Mouse (Mus musculus): ENCODE data around the gene Psip1. TPM values are rescaled to one million over a fixed set of nuclear protein-coding genes. Genes with fewer than 3 reads are reported as not detected.
"Not testable (repeated sequence)": the region's sequence is repeated elsewhere in the genome, so short reads cannot be mapped to it uniquely, and the experiment has no call there.

Gene Psip1
- polyA plus RNA-seq, 1 experiment from 2014 or later: 313 TPM

DNA sequence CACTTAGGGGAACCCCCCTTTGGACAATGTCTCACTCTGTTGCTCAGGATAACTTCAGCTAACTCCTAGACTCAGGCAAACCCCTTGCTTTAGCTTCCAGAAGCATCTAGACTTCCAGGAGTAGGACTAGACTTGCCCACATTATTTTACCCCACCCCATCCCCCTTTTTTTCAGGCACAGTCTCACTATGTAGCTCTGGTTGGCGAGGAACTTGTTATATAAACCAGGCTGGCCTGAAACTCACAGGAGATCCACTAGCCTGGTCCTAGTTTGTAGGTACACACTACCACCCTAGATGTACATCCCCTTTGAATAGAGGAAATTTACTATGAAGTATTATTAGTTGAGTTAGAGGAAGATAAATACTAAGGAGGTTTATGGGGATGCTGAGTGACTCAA, 27.9 kb upstream of the Psip1 start:
- WGBS: 74% methylated on average over 1 of the region's 1 CpGs
- no peak for DNase-seq (ENCODE audit: low spot score)
- Histone ChIP-seq H3K27me3 (ENCODE audit: control insufficient read depth, insufficient read depth, low read length) (no peaks in the 10 kb centered on the region), H3K27ac (replicated peaks; ENCODE audit: low read depth, low read length) (no peak overlapping the region), H3K4me1 (ENCODE audit: control insufficient read depth, insufficient read depth, low read length) (no peaks in the 10 kb centered on the region), H3K9ac (ENCODE audit: low read length) (no peak overlapping the region), H3K4me2 (ENCODE audit: low read depth, severe bottlenecking) (no peak overlapping the region), H3K9me3 (ENCODE audit: control insufficient read depth, low read length) (no peaks in the 10 kb centered on the region), H3K36me3 (ENCODE audit: control insufficient read depth, insufficient read depth, low read length) (no peaks in the 10 kb centered on the region), H3K4me3 (ENCODE audit: low read depth, low read length) (no peak overlapping the region)
- ATAC-seq (ENCODE audit: insufficient number of reproducible peaks, low FRiP score, low TSS enrichment, low read depth): no peak

DNA sequence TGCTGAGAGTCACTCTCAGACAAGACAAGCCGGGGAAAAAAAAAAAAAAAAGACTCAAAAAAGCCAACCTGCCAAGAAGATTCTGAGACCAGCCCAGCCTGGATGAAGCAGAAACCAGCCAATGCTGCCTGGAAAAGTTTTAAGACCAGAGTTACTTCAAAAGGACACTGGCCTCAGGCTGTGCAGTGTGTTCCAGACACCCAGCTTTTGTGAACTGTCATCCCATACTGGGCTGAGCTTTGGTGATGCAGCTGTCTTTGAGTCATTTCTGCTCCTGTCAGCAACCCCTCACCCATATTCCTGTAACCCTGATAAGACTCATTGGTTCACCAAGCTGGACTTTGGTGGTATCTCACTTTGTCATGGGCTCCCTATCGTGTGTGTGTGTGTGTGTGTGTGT, 26.4 kb upstream of the Psip1 start:
- ATAC-seq (ENCODE audit: insufficient number of reproducible peaks, low FRiP score, low TSS enrichment, low read depth) (no peak), DNase-seq (ENCODE audit: low spot score) (no peak)
- Histone ChIP-seq H3K27ac (replicated peaks; ENCODE audit: low read depth, low read length) (no peak overlapping the region), H3K9me3 (ENCODE audit: control insufficient read depth, low read length) (no peaks in the 10 kb centered on the region), H3K4me1 (ENCODE audit: control insufficient read depth, insufficient read depth, low read length) (no peaks in the 10 kb centered on the region), H3K4me2 (ENCODE audit: low read depth, severe bottlenecking) (no peak overlapping the region), H3K36me3 (ENCODE audit: control insufficient read depth, insufficient read depth, low read length) (no peaks in the 10 kb centered on the region), H3K9ac (ENCODE audit: low read length) (no peak overlapping the region), H3K4me3 (ENCODE audit: low read depth, low read length) (no peak overlapping the region), H3K27me3 (ENCODE audit: control insufficient read depth, insufficient read depth, low read length) (no peaks in the 10 kb centered on the region)
- 66% methylated on average over 2 of the region's 2 CpGs for WGBS

DNA sequence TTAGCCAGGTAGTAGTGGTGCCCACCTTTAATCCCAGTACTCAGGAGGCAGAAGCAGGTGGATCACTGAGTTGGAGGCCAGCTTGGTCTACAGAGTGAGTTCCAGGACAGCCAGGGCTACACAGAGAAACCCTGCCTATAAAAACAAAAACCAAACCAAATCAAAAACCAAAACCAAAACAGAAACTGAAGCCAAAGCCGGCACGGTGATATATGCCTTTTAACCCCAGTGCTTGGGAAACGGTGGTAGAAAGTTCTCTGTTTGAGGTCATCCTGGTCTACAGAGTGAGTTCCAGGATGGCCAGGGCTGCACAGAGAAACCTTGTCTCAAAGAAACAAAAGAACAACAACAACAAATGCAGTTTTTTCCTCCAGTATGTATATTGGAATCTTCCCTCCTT, 26.0 kb upstream of the Psip1 start:
- Histone ChIP-seq H3K9ac (ENCODE audit: low read length) (no peak overlapping the region), H3K36me3 (ENCODE audit: control insufficient read depth, insufficient read depth, low read length) (no peaks in the 10 kb centered on the region), H3K9me3 (ENCODE audit: control insufficient read depth, low read length) (no peaks in the 10 kb centered on the region), H3K4me3 (ENCODE audit: low read depth, low read length) (no peak overlapping the region), H3K27me3 (ENCODE audit: control insufficient read depth, insufficient read depth, low read length) (no peaks in the 10 kb centered on the region), H3K4me2 (ENCODE audit: low read depth, severe bottlenecking) (no peak overlapping the region), H3K4me1 (ENCODE audit: control insufficient read depth, insufficient read depth, low read length) (no peaks in the 10 kb centered on the region), H3K27ac (replicated peaks; ENCODE audit: low read depth, low read length) (no peak overlapping the region)
- ATAC-seq (ENCODE audit: insufficient number of reproducible peaks, low FRiP score, low TSS enrichment, low read depth) (no peak), DNase-seq (ENCODE audit: low spot score) (no peak)
- 86% methylated on average over 3 of the region's 3 CpGs for WGBS

DNA sequence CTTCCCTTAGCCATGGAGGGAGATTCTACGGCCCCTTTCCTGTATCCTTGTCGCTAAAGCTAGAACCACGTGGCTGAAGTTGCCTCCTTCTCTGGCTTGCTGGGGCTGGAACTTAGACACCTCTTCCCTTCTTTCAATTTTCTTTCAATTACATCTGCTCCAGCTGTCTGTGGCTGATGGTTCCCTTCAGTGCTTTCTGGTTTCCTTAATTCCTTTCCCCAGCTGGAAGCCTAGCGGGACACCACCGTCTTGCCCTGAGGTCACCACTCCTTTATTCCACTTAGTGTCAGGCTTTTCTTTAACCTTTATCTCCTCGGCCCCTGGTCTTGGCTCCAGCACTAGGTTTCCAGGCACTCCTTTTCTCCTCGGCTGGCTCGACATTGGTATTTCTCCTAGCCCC, 24.8 kb upstream of the Psip1 start:
- no peak overlapping the region for H3K9ac ChIP-seq (ENCODE audit: low read length)
- 63% methylated on average over 8 of the region's 8 CpGs for WGBS
- no peak overlapping the region for H3K4me2 ChIP-seq (ENCODE audit: low read depth, severe bottlenecking)
- H3K27me3 ChIP-seq (ENCODE audit: control insufficient read depth, insufficient read depth, low read length): no peaks in the 10 kb centered on the region
- H3K4me1 ChIP-seq (ENCODE audit: control insufficient read depth, insufficient read depth, low read length): no peaks in the 10 kb centered on the region
- ATAC-seq (ENCODE audit: insufficient number of reproducible peaks, low FRiP score, low TSS enrichment, low read depth): no peak
- H3K4me3 ChIP-seq (ENCODE audit: low read depth, low read length): no peak overlapping the region
- no peaks in the 10 kb centered on the region for H3K9me3 ChIP-seq (ENCODE audit: control insufficient read depth, low read length)
- no peak for DNase-seq (ENCODE audit: low spot score)
- no peaks in the 10 kb centered on the region for H3K36me3 ChIP-seq (ENCODE audit: control insufficient read depth, insufficient read depth, low read length)
- no peak overlapping the region for H3K27ac ChIP-seq (replicated peaks; ENCODE audit: low read depth, low read length)

DNA sequence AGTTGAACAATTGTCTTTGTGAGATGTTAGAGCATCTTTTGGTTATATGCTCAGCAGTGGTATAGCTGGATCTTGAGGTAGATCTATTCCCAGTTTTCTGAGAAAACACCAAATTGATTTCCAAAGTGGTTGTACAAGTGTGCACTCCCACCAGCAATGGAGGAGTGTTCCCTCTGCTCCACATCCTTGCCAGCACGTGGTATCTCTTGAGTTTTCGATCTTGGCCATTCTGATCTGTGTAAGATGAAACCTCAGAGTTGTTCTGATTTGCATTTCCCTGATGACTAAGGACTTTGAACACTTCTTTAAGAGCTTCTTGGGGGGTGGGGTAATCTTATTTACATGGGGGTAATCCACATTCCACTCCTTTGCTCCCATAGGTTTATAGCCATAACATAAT, 23.3 kb upstream of the Psip1 start:
- Histone ChIP-seq H3K36me3 (ENCODE audit: control insufficient read depth, insufficient read depth, low read length) (no peaks in the 10 kb centered on the region), H3K4me2 (ENCODE audit: low read depth, severe bottlenecking) (no peak overlapping the region), H3K27ac (replicated peaks; ENCODE audit: low read depth, low read length) (no peak overlapping the region), H3K9ac (ENCODE audit: low read length) (no peak overlapping the region), H3K4me3 (ENCODE audit: low read depth, low read length) (no peak overlapping the region), H3K9me3 (ENCODE audit: control insufficient read depth, low read length) (no peaks in the 10 kb centered on the region), H3K27me3 (ENCODE audit: control insufficient read depth, insufficient read depth, low read length) (no peaks in the 10 kb centered on the region), H3K4me1 (ENCODE audit: control insufficient read depth, insufficient read depth, low read length) (no peaks in the 10 kb centered on the region)
- no peak for ATAC-seq (ENCODE audit: insufficient number of reproducible peaks, low FRiP score, low TSS enrichment, low read depth)
- 52% methylated on average over 2 of the region's 2 CpGs for WGBS
- DNase-seq (ENCODE audit: low spot score): no peak

DNA sequence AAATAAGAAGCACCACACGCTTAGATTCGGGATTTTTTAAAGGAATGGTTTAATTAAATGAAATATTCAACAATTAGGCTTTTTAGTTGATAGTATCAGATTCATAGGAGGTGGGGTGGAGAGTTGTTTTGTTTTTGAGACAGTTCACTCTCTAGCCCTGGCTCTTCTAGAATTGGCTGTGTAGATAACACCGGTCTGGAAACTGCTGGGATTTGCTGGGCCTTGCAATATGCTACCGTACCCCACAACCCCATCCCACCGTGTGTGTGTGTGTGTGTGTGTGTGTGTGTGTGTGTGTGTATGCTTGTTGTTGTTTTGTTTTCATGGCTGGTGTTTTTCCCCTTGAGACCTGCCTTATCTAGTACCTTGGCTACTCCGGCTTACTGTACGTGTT, 14.8 kb upstream of the Psip1 start:
- Histone ChIP-seq H3K36me3 (ENCODE audit: control insufficient read depth, insufficient read depth, low read length) (no peaks in the 10 kb centered on the region), H3K9ac (ENCODE audit: low read length) (no peak overlapping the region), H3K4me1 (ENCODE audit: control insufficient read depth, insufficient read depth, low read length) (0 out of 2 replicates have a peak, but pooled peaks cover 2% of the 10 kb centered on the region), H3K27ac (replicated peaks; ENCODE audit: low read depth, low read length) (no peak overlapping the region), H3K9me3 (ENCODE audit: control insufficient read depth, low read length) (no peaks in the 10 kb centered on the region), H3K4me2 (ENCODE audit: low read depth, severe bottlenecking) (peak overlapping the region; percentile 45; the same call in 1 of the 2 replicates), H3K4me3 (ENCODE audit: low read depth, low read length) (no peak overlapping the region), H3K27me3 (ENCODE audit: control insufficient read depth, insufficient read depth, low read length) (no peaks in the 10 kb centered on the region)
- no peak for DNase-seq (ENCODE audit: low spot score)
- 43% methylated on average over 7 of the region's 7 CpGs for WGBS
- ATAC-seq (ENCODE audit: insufficient number of reproducible peaks, low FRiP score, low TSS enrichment, low read depth): peak; percentile 39; the same call in 1 of the 2 replicates

DNA sequence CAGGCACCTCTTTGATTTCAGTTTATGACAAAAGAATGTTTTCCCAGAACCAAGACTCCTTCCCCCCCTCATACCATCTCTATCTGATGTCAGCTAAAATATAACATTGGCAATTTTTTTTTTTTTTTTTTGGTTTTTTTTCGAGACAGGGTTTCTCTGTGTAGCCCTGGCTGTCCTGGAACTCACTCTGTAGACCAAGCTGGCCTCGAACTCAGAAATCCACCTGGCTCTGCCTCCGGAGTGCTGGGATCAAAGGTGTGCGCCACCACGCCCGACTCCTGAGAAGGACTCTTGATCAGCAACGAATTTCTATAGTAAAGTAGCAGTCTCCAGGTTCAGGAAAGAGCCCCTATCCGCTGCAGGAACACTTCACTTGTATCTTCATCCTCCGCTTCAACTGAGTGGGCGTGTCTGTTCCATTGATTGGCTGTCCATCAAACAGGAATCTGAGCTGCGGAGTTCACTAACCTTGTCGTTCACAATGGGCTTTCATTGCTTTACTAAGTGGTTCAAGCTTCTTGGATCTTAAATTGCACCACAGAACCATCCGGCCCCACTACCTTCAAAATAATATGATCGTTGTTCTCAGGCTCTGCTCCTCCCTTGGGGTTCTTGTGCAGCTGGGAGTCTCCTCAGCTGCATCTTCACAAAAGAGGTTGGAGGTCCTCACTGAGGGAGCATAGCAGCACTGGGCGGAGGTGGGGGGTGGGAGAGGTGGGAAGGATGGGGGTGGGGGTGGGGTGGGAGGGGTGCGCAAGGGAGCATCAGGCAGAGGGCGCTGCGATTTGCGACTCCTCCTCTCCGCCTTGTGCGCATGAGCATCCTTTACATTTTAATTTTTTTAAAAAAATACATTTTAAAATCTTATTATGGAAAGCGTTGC, 14.1 kb upstream of the Psip1 start:
- ATAC-seq (ENCODE audit: insufficient number of reproducible peaks, low FRiP score, low TSS enrichment, low read depth): peak; percentile 82
- DNase-seq (ENCODE audit: low spot score): peak; percentile 50
- Histone ChIP-seq H3K4me1 (ENCODE audit: control insufficient read depth, insufficient read depth, low read length) (0 out of 2 replicates have a peak, but pooled peaks cover 2% of the 10 kb centered on the region), H3K27ac (replicated peaks; ENCODE audit: low read depth, low read length) (no peak overlapping the region), H3K27me3 (ENCODE audit: control insufficient read depth, insufficient read depth, low read length) (no peaks in the 10 kb centered on the region), H3K4me3 (ENCODE audit: low read depth, low read length) (0 out of 2 replicates have a peak overlapping the region, but pooled peaks have one; percentile 6), H3K9ac (ENCODE audit: low read length) (peak overlapping the region; percentile 37; the same call in 1 of the 2 replicates), H3K4me2 (ENCODE audit: low read depth, severe bottlenecking) (peak overlapping the region; percentile 45), H3K9me3 (ENCODE audit: control insufficient read depth, low read length) (no peaks in the 10 kb centered on the region), H3K36me3 (ENCODE audit: control insufficient read depth, insufficient read depth, low read length) (no peaks in the 10 kb centered on the region)
- WGBS: 11% methylated on average over 22 of the region's 22 CpGs

DNA sequence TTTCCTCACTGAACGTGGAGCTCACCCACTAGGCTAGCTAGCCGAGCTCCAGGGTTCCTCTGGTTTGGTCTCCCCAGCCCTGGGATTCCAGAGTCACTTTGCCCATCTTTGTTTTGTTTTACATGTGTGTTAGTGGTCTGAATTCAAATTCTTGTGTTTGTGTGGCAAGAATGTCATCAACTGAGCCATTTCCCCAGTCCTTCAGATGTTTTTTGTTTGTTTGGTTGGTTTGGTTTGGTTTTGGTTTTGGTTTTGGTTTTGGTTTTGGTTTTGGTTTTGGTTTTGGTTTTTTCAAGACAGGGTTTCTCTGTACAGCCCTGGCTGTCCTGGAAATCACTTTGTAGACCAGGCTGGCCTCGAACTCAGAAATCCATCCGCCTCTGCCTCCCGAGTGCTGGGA, 10.8 kb upstream of the Psip1 start:
- 88% methylated on average over 5 of the region's 5 CpGs for WGBS
- not testable (repeated sequence) for H3K4me2 ChIP-seq (ENCODE audit: low read depth, severe bottlenecking); H3K4me1 ChIP-seq (ENCODE audit: control insufficient read depth, insufficient read depth, low read length); ATAC-seq (ENCODE audit: insufficient number of reproducible peaks, low FRiP score, low TSS enrichment, low read depth); H3K9me3 ChIP-seq (ENCODE audit: control insufficient read depth, low read length); H3K4me3 ChIP-seq (ENCODE audit: low read depth, low read length); H3K27me3 ChIP-seq (ENCODE audit: control insufficient read depth, insufficient read depth, low read length); H3K36me3 ChIP-seq (ENCODE audit: control insufficient read depth, insufficient read depth, low read length); H3K9ac ChIP-seq (ENCODE audit: low read length); H3K27ac ChIP-seq (replicated peaks; ENCODE audit: low read depth, low read length); DNase-seq (ENCODE audit: low spot score)
